8 mouse cellular contexts compared by ENCODE assay signal in genomic region chr5:33819876-33820732, GRCm38 (mm10). TPM values are rescaled to one million over a fixed set of nuclear protein-coding genes. Genes with fewer than 3 reads are reported as not detected.
DNase-seq lines count a peak whose midpoint lies in the region; ATAC-seq and TF ChIP-seq lines count a peak whose summit lies in the region.

Nsd2 (plus strand) TSS chr5:33820725.

- no peaks in the 10 kb centered on the region; the same call in 1 of the 2 replicates for H3K4me1 ChIP-seq in brown adipose tissue, adult 24 weeks (ENCODE audit: control insufficient read depth, insufficient read depth, insufficient read length, low read length)
- peaks cover 3 to 39% of the 10 kb centered on the region in 2 experiments; a peak in 2 of 4 replicates for H3K4me1 ChIP-seq in heart, embryonic 14.5 days (ENCODE audit: control insufficient read depth in 2 of 2, insufficient read depth in 2 of 2, low read length in 2 of 2)
- H3K4me1 ChIP-seq in liver, embryonic 14.5 days (replicated peaks; ENCODE audit: control insufficient read depth in 2 of 2, insufficient read depth in 2 of 2, low read length in 1 of 2), result peaks cover 24 to 31% of the 10 kb centered on the region in 2 experiments
- peaks cover 35% of the 10 kb centered on the region for H3K4me1 ChIP-seq in neural tube, embryonic 11.5 days (ENCODE audit: control insufficient read depth, insufficient read depth, low read length)
- H3K4me1 ChIP-seq in stomach, postnatal 0 days (replicated peaks; ENCODE audit: control insufficient read depth, insufficient read depth), result no peaks in the 10 kb centered on the region

- no peak for TF ChIP-seq CTCF in liver, embryonic 14.5 days (IDR thresholded peaks at IDR 0.05; ENCODE audit: low read depth)
- no peak; the same call in 1 of the 2 replicates for TF ChIP-seq CTCF in stomach, postnatal 0 days (IDR thresholded peaks at IDR 0.05; ENCODE audit: low read depth)

- ATAC-seq in heart, embryonic 14.5 days (ENCODE audit: insufficient number of reproducible peaks, insufficient read depth, low FRiP score, low read depth), result peak; percentile 79
- peak; percentile 88 for ATAC-seq in liver, embryonic 14.5 days (ENCODE audit: insufficient read depth)
- peak; percentile 82 for ATAC-seq in neural tube, embryonic 11.5 days (ENCODE audit: insufficient read depth, low FRiP score, low TSS enrichment)
- peak; percentile 86 for ATAC-seq in stomach, postnatal 0 days (ENCODE audit: low FRiP score, low TSS enrichment)

- H3K36me3 ChIP-seq in heart, embryonic 14.5 days (ENCODE audit: control insufficient read depth, insufficient read depth, low read length), result peaks cover 5% of the 10 kb centered on the region; the same call in 1 of the 2 replicates
- no peaks in the 10 kb centered on the region; the same call in 1 of the 2 replicates for H3K36me3 ChIP-seq in liver, embryonic 14.5 days (replicated peaks; ENCODE audit: control insufficient read depth, insufficient read depth, low read depth)
- H3K36me3 ChIP-seq in neural tube, embryonic 11.5 days (ENCODE audit: control insufficient read depth, insufficient read depth, low read length), result no peaks in the 10 kb centered on the region
- no peaks in the 10 kb centered on the region for H3K36me3 ChIP-seq in stomach, postnatal 0 days (ENCODE audit: control insufficient read depth, insufficient read depth, low read length)

- TF ChIP-seq EP300 in liver, embryonic 14.5 days (IDR thresholded peaks at IDR 0.05; ENCODE audit: low read depth), result no peak
- no peak for TF ChIP-seq EP300 in stomach, postnatal 0 days (optimal IDR thresholded peaks at IDR 0.05)

- peak within 1 kb of the TSS; percentile 93 for H3K4me2 ChIP-seq in heart, embryonic 14.5 days (ENCODE audit: low read length)
- H3K4me2 ChIP-seq in liver, embryonic 14.5 days (ENCODE audit: low read depth), result peak within 1 kb of the TSS; percentile 99
- H3K4me2 ChIP-seq in neural tube, embryonic 11.5 days (ENCODE audit: low read depth), result peak within 1 kb of the TSS; percentile 64
- H3K4me2 ChIP-seq in stomach, postnatal 0 days (replicated peaks; ENCODE audit: low read depth), result peak within 1 kb of the TSS; percentile 82

- H3K9ac ChIP-seq in heart, embryonic 14.5 days (ENCODE audit: low read length), result peak within 1 kb of the TSS; percentile 98
- peak within 1 kb of the TSS; percentile 99 for H3K9ac ChIP-seq in liver, embryonic 14.5 days (replicated peaks)
- H3K9ac ChIP-seq in neural tube, embryonic 11.5 days (ENCODE audit: low read length), result peak within 1 kb of the TSS; percentile 100
- peak within 1 kb of the TSS; percentile 90 for H3K9ac ChIP-seq in stomach, postnatal 0 days (ENCODE audit: low read length)

- peak; percentile 93 for DNase-seq in CD4-positive, CD25-positive, alpha-beta regulatory T cell, adult 2 months (ENCODE audit: low read depth, low spot score)
- DNase-seq in fibroblast of lung, adult 2 months (ENCODE audit: low read depth), result peak; percentile 37
- peak; percentile 89 to 95 for DNase-seq in kidney, postnatal 25 days
- DNase-seq in liver, embryonic 14.5 days (ENCODE audit: low read depth in 3 of 3, low spot score in 3 of 3), result peak; percentile 74 to 80 (median 78)
- peak; percentile 96 for DNase-seq in neural tube, embryonic 11.5 days (ENCODE audit: low spot score)
- peak; percentile 88 for DNase-seq in stomach, postnatal 0 days (ENCODE audit: low spot score)

- no peaks in the 10 kb centered on the region for H3K27me3 ChIP-seq in heart, embryonic 14.5 days (ENCODE audit: control insufficient read depth, insufficient read depth, low read length)
- no peaks in the 10 kb centered on the region for H3K27me3 ChIP-seq in liver, embryonic 14.5 days (ENCODE audit: control insufficient read depth, insufficient read depth, low read length)
- no peaks in the 10 kb centered on the region for H3K27me3 ChIP-seq in neural tube, embryonic 11.5 days (ENCODE audit: control insufficient read depth, insufficient read depth, low read length)
- no peaks in the 10 kb centered on the region for H3K27me3 ChIP-seq in stomach, postnatal 0 days (ENCODE audit: control insufficient read depth, insufficient read depth, low read length)

- H3K27ac ChIP-seq in brown adipose tissue, adult 24 weeks (replicated peaks; ENCODE audit: low read depth, low read length), result peak within 1 kb of the TSS; percentile 68
- H3K27ac ChIP-seq in heart, embryonic 14.5 days (replicated peaks in 1 of 2; ENCODE audit: control insufficient read depth in 1 of 2, insufficient read depth in 1 of 2, low read depth in 2 of 2, low read length in 2 of 2), result peak within 1 kb of the TSS; percentile 96 to 98
- peak within 1 kb of the TSS; percentile 59 for H3K27ac ChIP-seq in liver, embryonic 14.5 days
- peak within 1 kb of the TSS; percentile 98 for H3K27ac ChIP-seq in neural tube, embryonic 11.5 days (ENCODE audit: low read depth, low read length)
- peak within 1 kb of the TSS; percentile 94 for H3K27ac ChIP-seq in stomach, postnatal 0 days (replicated peaks)

- H3K9me3 ChIP-seq in heart, embryonic 14.5 days (ENCODE audit: control insufficient read depth, low read length), result no peaks in the 10 kb centered on the region
- H3K9me3 ChIP-seq in liver, embryonic 14.5 days (ENCODE audit: control insufficient read depth, low read length), result no peaks in the 10 kb centered on the region
- no peaks in the 10 kb centered on the region for H3K9me3 ChIP-seq in neural tube, embryonic 11.5 days (ENCODE audit: control insufficient read depth, low read length)
- no peaks in the 10 kb centered on the region for H3K9me3 ChIP-seq in stomach, postnatal 0 days (ENCODE audit: control insufficient read depth, low read length)

- H3K4me3 ChIP-seq in brown adipose tissue, adult 24 weeks (ENCODE audit: insufficient read depth, low read depth, low read length), result peak within 1 kb of the TSS; percentile 99
- H3K4me3 ChIP-seq in heart, embryonic 14.5 days (ENCODE audit: control insufficient read depth in 1 of 2, insufficient read depth in 1 of 2, low read depth in 1 of 2, low read length in 2 of 2), result peak within 1 kb of the TSS; percentile 98 to 100
- peak within 1 kb of the TSS; percentile 96 to 99 for H3K4me3 ChIP-seq in liver, embryonic 14.5 days (ENCODE audit: insufficient read depth in 1 of 2, low read depth in 2 of 2, low read length in 2 of 2)
- H3K4me3 ChIP-seq in neural tube, embryonic 11.5 days (ENCODE audit: low read depth, low read length), result peak within 1 kb of the TSS; percentile 87
- H3K4me3 ChIP-seq in stomach, postnatal 0 days (ENCODE audit: low read depth, low read length), result peak within 1 kb of the TSS; percentile 98

- WGBS in heart, embryonic 14.5 days, result under 1% methylated on average over 91 of the region's 136 CpGs
- WGBS in liver, embryonic 14.5 days (ENCODE audit: insufficient replicate concordance), result under 1% methylated on average over 102 of the region's 136 CpGs
- WGBS in neural tube, embryonic 11.5 days, result under 1% methylated on average over 121 of the region's 136 CpGs
- under 1% methylated on average over 104 of the region's 136 CpGs for WGBS in stomach, postnatal 0 days

RNA-seq across cellular contexts. Expression of gene Nsd2, which starts in this region (rescaled TPM):
- polyA plus RNA-seq in brown adipose tissue, adult 24 weeks (2012; ENCODE audit: insufficient read depth, insufficient read length, missing spikeins), result 5.2 and 5.3 TPM in 2 replicates
- 37.5 and 37.7 TPM in 2 replicates for polyA plus RNA-seq in heart, embryonic 14.5 days (2014; fragmentation: Nextera tagmentation; extraction: Ambion mirVana)
- 14.2 and 26.7 TPM in 2 replicates for polyA plus RNA-seq in liver, embryonic 14.5 days (2012; rRNA removed)
- 27.8 and 30.1 TPM in 2 replicates for polyA plus RNA-seq in liver, embryonic 14.5 days (2014; fragmentation: Nextera tagmentation; extraction: Ambion mirVana)
- 96.0 and 116 TPM in 2 replicates for polyA plus RNA-seq in neural tube, embryonic 11.5 days (2014; fragmentation: Nextera tagmentation; extraction: Ambion mirVana)
- polyA plus RNA-seq in stomach, postnatal 0 days (2015; fragmentation: Nextera tagmentation; extraction: Ambion mirVana), result 8.5 and 10.3 TPM in 2 replicates

Comparison
In these comparisons a context has a peak if more than half of its experiments do, and no peak if none do; other contexts are left out.
1. Peak in every context shown above with its lines: DNase-seq, ATAC-seq, H3K4me3 ChIP-seq and H3K27ac ChIP-seq.
2. DNase-seq: peak in every context shown above with its lines; median percentile 96 in neural tube, embryonic 11.5 days; 93 in CD4-positive, CD25-positive, alpha-beta regulatory T cell, adult 2 months; 92 in kidney, postnatal 25 days; 88 in stomach, postnatal 0 days; 78 in liver, embryonic 14.5 days; 37 in fibroblast of lung, adult 2 months.